Mouse (Mus musculus): ENCODE measurements around the gene Styk1.
A peak's percentile ranks its signal among the peaks of the same experiment; 100 is the strongest.

The Styk1 gene

GRCm38 (mm10) chr6:131377378-131377777 lies 24.0 kb upstream of the Styk1 start:
- H3K4me1 ChIP-seq (replicated peaks; ENCODE audit: low read depth, low read length), result peaks cover 92% of the 10 kb centered on the region
- no peaks in the 10 kb centered on the region for H3K27me3 ChIP-seq (ENCODE audit: insufficient read depth, low read length)
- H3K9me3 ChIP-seq (ENCODE audit: low read length), result no peaks in the 10 kb centered on the region
- no peak overlapping the region for H3K4me3 ChIP-seq (replicated peaks; ENCODE audit: low read length)
- peaks cover 95% of the 10 kb centered on the region for H3K36me3 ChIP-seq (ENCODE audit: insufficient read depth, low read length)
- no peak for TF ChIP-seq CTCF (conservative IDR thresholded peaks at IDR 0.05; ENCODE audit: low read length)
- no peak for TF ChIP-seq NANOG (IDR thresholded peaks at IDR 0.05; ENCODE audit: borderline replicate concordance, low read length)
- no peak for TF ChIP-seq POU5F1 (IDR thresholded peaks at IDR 0.05; ENCODE audit: borderline replicate concordance, low read length)

- Histone ChIP-seq H3K9me3 (ENCODE audit: low read length) (no peaks in the 10 kb centered on the region), H3K4me1 (replicated peaks; ENCODE audit: low read depth, low read length) (peaks cover 85% of the 10 kb centered on the region), H3K27me3 (ENCODE audit: insufficient read depth, low read length) (no peaks in the 10 kb centered on the region), H3K36me3 (ENCODE audit: insufficient read depth, low read length) (peaks cover 98% of the 10 kb centered on the region), H3K4me3 (replicated peaks; ENCODE audit: low read length) (no peak overlapping the region)
- TF ChIP-seq CTCF (conservative IDR thresholded peaks at IDR 0.05; ENCODE audit: low read length), result no peak
- no peak for TF ChIP-seq POU5F1 (IDR thresholded peaks at IDR 0.05; ENCODE audit: borderline replicate concordance, low read length)
- TF ChIP-seq NANOG (IDR thresholded peaks at IDR 0.05; ENCODE audit: borderline replicate concordance, low read length), result no peak
Measured at GRCm38 (mm10) chr6:131374594-131375340, 21.4 kb upstream of the Styk1 start.

DNA sequence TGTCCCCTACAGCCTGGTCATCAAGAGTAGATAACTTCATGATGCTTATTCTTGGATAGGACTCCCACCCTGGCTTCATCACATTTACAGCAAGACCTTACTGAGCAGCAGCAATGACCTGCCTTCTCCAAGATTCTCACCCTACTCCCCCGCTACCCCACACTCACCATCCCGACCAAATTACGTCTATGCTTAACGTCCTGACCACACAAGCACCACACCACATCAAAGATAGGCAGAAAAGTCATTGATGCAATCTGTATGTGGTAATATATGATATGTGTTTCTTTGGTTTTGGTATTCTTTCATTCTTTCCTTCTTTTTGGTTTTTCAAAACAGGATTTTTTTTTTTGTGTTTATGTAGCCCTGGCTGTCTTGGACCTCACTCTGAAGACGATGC lies 19.8 kb upstream of the Styk1 start:
- no peaks in the 10 kb centered on the region for H3K27me3 ChIP-seq (ENCODE audit: insufficient read depth, low read length)
- H3K9me3 ChIP-seq (ENCODE audit: low read length), result no peaks in the 10 kb centered on the region
- peaks cover 98% of the 10 kb centered on the region for H3K36me3 ChIP-seq (ENCODE audit: insufficient read depth, low read length)
- TF ChIP-seq POU5F1 (IDR thresholded peaks at IDR 0.05; ENCODE audit: borderline replicate concordance, low read length) (no peak), NANOG (IDR thresholded peaks at IDR 0.05; ENCODE audit: borderline replicate concordance, low read length) (no peak), CTCF (conservative IDR thresholded peaks at IDR 0.05; ENCODE audit: low read length) (no peak)
- H3K4me1 ChIP-seq (replicated peaks; ENCODE audit: low read depth, low read length), result peaks cover 85% of the 10 kb centered on the region
- no peak overlapping the region for H3K4me3 ChIP-seq (replicated peaks; ENCODE audit: low read length)

GRCm38 (mm10) chr6:131370767-131371166 lies 17.4 kb upstream of the Styk1 start:
- TF ChIP-seq NANOG (IDR thresholded peaks at IDR 0.05; ENCODE audit: borderline replicate concordance, low read length), result no peak
- no peak for TF ChIP-seq POU5F1 (IDR thresholded peaks at IDR 0.05; ENCODE audit: borderline replicate concordance, low read length)
- TF ChIP-seq CTCF (conservative IDR thresholded peaks at IDR 0.05; ENCODE audit: low read length), result no peak
- H3K9me3 ChIP-seq (ENCODE audit: low read length), result no peaks in the 10 kb centered on the region
- H3K4me3 ChIP-seq (replicated peaks; ENCODE audit: low read length), result no peak overlapping the region
- H3K27me3 ChIP-seq (ENCODE audit: insufficient read depth, low read length), result no peaks in the 10 kb centered on the region
- peaks cover 98% of the 10 kb centered on the region for H3K36me3 ChIP-seq (ENCODE audit: insufficient read depth, low read length)
- peaks cover 75% of the 10 kb centered on the region for H3K4me1 ChIP-seq (replicated peaks; ENCODE audit: low read depth, low read length)

GRCm38 (mm10) chr6:131369866-131370616 lies 16.6 kb upstream of the Styk1 start:
- Histone ChIP-seq H3K27me3 (ENCODE audit: insufficient read depth, low read length) (no peaks in the 10 kb centered on the region), H3K4me3 (replicated peaks; ENCODE audit: low read length) (no peak overlapping the region), H3K4me1 (replicated peaks; ENCODE audit: low read depth, low read length) (peaks cover 68% of the 10 kb centered on the region), H3K36me3 (ENCODE audit: insufficient read depth, low read length) (peaks cover 98% of the 10 kb centered on the region), H3K9me3 (ENCODE audit: low read length) (no peaks in the 10 kb centered on the region)
- TF ChIP-seq NANOG (IDR thresholded peaks at IDR 0.05; ENCODE audit: borderline replicate concordance, low read length), result no peak
- TF ChIP-seq POU5F1 (IDR thresholded peaks at IDR 0.05; ENCODE audit: borderline replicate concordance, low read length), result no peak
- no peak for TF ChIP-seq CTCF (conservative IDR thresholded peaks at IDR 0.05; ENCODE audit: low read length)

DNA sequence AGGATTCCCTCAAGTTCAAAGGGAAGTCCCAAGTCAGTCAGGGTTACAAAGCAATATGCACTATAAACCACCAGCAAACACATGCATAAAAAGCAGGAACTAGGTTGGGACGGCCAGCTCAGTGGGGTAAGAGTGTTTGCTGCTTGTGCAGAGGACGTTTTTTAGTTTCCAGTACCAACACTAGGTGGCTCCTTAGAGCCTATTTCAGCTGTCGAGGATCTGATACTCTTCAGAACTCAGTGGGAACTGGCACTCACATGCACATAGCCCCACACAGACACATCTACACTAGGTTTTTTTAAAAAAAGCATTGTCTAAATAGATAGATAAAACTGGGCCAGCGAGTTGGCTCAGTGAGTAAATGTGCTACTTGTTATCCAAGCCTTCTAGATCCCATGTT lies 13.7 kb upstream of the Styk1 start:
- TF ChIP-seq CTCF (conservative IDR thresholded peaks at IDR 0.05; ENCODE audit: low read length) (peak; percentile 35), POU5F1 (IDR thresholded peaks at IDR 0.05; ENCODE audit: borderline replicate concordance, low read length) (no peak), NANOG (IDR thresholded peaks at IDR 0.05; ENCODE audit: borderline replicate concordance, low read length) (no peak)
- no peak overlapping the region for H3K4me3 ChIP-seq (replicated peaks; ENCODE audit: low read length)
- H3K36me3 ChIP-seq (ENCODE audit: insufficient read depth, low read length), result peaks cover 87% of the 10 kb centered on the region
- no peaks in the 10 kb centered on the region for H3K27me3 ChIP-seq (ENCODE audit: insufficient read depth, low read length)
- H3K4me1 ChIP-seq (replicated peaks; ENCODE audit: low read depth, low read length), result peaks cover 44% of the 10 kb centered on the region
- no peaks in the 10 kb centered on the region for H3K9me3 ChIP-seq (ENCODE audit: low read length)

GRCm38 (mm10) chr6:131364353-131364752 lies 11.0 kb upstream of the Styk1 start:
- TF ChIP-seq CTCF (conservative IDR thresholded peaks at IDR 0.05; ENCODE audit: low read length) (no peak), NANOG (IDR thresholded peaks at IDR 0.05; ENCODE audit: borderline replicate concordance, low read length) (no peak), POU5F1 (IDR thresholded peaks at IDR 0.05; ENCODE audit: borderline replicate concordance, low read length) (no peak)
- H3K9me3 ChIP-seq (ENCODE audit: low read length), result no peaks in the 10 kb centered on the region
- H3K4me3 ChIP-seq (replicated peaks; ENCODE audit: low read length), result no peak overlapping the region
- no peaks in the 10 kb centered on the region for H3K27me3 ChIP-seq (ENCODE audit: insufficient read depth, low read length)
- H3K4me1 ChIP-seq (replicated peaks; ENCODE audit: low read depth, low read length), result peaks cover 25% of the 10 kb centered on the region
- peaks cover 59% of the 10 kb centered on the region for H3K36me3 ChIP-seq (ENCODE audit: insufficient read depth, low read length)

DNA sequence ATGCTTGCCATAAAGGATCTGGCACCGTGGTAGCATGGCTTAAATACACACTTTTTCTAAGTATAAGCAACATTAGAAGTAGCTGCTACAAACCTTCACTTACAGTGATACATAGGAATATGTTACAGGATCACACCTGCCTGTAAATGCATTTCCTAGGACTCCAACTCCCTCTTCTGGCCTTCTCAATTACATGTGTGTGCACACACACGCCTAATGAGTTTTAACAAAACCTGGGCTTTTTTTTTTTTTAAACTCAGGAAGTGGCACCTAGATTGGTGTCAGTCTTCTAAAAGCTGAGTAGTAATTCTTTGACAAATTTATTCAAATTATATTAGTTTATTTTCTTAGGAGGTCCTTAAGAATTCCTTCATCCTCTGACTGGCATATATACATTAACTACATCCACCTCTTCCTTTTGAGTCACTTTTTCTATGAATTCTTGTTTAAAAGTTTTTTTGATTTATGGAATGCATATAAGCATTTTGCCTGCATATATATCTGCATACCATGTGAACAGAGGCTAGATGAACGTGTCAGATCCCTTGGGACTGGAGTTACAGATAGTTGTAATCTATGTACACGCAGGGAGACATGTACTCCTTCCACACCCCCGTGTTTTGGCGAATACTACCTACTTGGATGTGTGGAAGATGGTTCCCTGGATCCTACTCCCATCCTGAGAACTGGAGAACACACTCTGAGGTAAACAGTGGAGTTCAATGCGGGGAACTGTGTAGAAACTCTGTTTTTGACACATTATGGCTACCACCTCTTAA lies 9.8 kb upstream of the Styk1 start:
- peaks cover 13% of the 10 kb centered on the region for H3K4me1 ChIP-seq (replicated peaks; ENCODE audit: low read depth, low read length)
- H3K27me3 ChIP-seq (ENCODE audit: insufficient read depth, low read length), result no peaks in the 10 kb centered on the region
- no peaks in the 10 kb centered on the region for H3K9me3 ChIP-seq (ENCODE audit: low read length)
- peaks cover 47% of the 10 kb centered on the region for H3K36me3 ChIP-seq (ENCODE audit: insufficient read depth, low read length)
- no peak overlapping the region for H3K4me3 ChIP-seq (replicated peaks; ENCODE audit: low read length)
- TF ChIP-seq CTCF (conservative IDR thresholded peaks at IDR 0.05; ENCODE audit: low read length), result no peak
- no peak for TF ChIP-seq POU5F1 (IDR thresholded peaks at IDR 0.05; ENCODE audit: borderline replicate concordance, low read length)
- no peak for TF ChIP-seq NANOG (IDR thresholded peaks at IDR 0.05; ENCODE audit: borderline replicate concordance, low read length)
